Mouse (Mus musculus) CD4-positive, CD25-positive, alpha-beta regulatory T cell, adult 4 months (primary cell): ENCODE measurements around the gene Tmem183a. TPM values are rescaled to one million over a fixed set of nuclear protein-coding genes. Genes with fewer than 3 reads are reported as not detected.

Experiments used
- ATAC-seq: one replicate; pipeline ENCODE4 v1.8.0; 2017
- polyA plus RNA-seq, 2 experiments: library from polyadenylated mRNA; unstranded; fragments of 100-300 nt; shearing (Covaris generic); gene quantifications; one replicate each; pipeline ENCODE4 v1.2.1; 2017

Gene Tmem183a
- polyA plus RNA-seq, 2 experiments from 2014 or later = 20.3 to 23.8 TPM

DNA sequence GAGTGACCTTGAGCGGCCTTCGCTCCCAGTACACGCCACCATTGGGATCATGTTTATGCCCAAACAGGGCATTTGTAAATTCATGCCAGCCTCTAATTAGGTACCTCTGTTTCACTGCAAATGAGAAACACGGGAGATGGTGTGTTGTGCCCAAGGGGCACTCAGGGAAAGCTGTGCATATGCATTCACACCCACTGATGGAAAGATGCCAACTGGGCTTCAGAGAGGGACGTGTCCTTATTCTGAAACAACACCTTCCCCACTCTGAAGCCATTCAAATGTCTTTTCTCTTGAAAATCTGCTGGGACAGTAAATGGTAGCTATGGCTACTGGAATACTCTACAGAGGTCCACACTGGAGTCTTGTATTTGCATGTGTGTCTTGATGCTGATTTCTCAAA, 43.5 kb downstream of the Tmem183a start:
- ATAC-seq = no peak

DNA sequence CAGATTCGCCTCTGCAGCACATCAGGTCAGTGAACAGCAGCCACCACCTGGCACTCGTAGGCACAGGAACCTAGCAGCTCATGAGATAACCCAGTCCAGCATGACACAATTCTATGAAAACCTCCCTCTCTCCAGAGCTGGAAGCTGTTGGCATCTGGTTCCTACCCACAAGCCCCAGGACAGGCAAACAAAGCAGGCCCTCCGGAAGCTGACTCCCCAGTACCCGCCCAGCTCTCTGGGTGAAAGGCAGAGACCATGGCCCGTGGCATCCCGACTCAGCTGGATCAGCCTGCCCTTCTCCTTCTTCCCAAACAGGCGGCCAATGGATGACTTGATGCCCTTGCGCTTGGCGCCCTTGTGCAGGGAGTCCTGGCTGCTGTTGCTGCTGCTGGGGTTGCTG, 45.4 kb downstream of the Tmem183a start:
- no peak for ATAC-seq

DNA sequence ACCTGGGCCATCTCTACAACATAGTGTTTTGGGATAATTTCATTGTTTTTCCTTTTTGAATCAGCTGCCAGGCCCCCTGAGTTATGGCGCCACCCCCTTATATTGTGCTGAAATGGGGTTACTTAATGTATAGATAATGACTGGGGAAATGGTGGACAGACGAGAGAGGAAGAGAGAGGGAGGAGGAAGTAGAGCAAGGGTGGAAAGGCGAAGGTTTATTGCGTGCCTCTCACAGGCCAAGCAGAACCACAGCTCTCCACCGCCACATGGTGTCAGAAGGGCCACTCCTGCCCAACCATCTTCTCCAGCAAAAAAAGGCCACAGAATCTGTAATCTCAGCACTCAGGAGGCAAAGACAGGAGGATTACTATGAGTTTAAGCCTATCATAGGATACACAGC, 46.6 kb downstream of the Tmem183a start:
- ATAC-seq = no peak

DNA sequence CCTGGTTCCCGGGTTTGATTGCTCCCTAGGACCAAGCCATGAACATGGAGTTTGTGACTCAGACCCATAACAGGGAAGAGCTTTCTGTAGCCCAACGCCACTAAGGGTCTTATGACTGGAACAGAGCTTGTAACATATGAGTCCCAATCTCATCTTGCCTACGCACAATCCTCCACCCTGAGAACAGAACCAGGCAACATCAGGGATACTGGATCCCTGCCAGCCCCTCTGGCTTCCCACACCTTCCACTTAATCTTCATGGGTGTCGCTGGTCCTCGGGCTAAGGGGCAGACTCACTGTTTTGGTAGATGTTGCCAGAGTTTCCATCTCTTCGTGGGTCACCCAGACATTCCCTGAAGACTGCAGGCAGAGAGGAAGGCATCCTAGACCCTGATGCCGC, 50.0 kb downstream of the Tmem183a start:
- no peak for ATAC-seq

DNA sequence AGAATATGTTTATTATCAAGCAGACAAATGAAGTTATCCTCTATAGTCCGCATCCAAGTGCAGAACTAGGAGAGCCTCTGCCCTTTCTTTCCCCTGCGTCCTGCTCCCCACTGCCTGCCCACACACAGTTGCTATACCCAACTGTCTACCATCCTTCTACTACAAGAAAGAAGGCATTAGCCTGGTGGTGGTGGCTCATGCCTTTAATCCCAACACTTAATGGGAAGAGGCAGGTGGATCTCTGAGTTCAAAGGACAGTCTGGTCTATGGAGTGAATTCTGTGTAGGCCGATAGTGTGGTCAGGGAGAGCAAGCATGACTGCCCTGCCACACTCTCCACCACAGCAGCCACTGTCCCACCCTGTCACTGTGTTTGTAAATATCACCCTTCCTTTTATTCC, 51.0 kb downstream of the Tmem183a start:
- ATAC-seq = no peak

DNA sequence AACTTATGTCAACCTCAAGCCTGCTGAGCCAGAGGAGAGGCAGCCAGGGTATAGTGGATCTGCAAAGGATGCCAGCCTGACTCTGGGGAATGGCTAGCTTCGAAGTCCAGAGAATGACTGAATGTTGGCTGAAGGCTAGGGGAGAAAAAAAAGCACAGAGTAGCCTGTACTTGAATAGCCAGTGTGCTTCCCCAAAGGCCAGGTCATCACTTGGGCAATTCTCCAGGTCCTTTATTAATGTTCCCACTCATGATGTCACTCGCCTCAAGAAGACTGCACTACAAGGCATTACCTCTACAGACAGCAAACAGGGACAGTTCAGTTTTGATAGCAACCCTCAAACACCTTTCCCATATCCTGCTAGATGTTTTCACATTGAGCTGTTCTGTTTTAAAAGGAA, 51.5 kb downstream of the Tmem183a start:
- no peak for ATAC-seq

DNA sequence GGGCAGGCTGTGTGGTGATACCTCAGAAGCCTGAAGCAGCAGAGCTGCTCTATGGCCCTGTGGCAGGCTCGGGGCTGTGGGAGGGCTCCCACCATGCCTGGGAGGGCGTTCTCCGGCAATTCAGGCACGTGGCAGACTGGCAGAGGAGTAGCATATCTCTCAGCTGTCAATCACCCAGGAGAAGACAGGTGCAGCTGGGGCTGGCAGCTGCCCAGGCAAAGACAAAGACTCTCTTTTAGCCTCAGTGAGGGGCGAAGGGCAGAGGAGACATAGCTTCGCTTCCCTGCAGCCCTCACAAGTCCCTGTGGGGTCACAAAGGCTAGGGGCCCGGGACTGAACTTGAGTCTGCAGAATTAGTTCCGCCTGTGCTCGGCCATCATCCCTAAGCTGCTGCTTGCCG, 54.4 kb downstream of the Tmem183a start:
- no peak for ATAC-seq

DNA sequence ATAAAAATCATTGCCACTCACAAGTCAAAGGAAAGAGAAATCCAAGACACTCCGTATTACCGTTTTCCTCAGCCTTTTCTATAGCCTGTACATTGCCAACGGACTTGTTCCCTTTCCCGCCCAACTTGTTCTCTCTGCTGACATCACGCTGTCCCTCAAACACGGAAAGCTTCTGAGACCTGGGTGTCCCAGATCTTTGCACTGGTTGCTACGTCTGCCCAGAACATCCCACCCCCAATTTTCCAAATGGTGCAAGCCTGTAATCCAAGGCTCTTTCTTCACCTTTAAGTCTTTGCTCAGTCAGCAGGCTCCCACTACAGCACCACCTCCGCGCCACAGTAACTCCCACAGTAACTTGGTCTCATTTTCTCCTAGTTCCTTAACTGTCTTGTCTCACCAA, 56.8 kb downstream of the Tmem183a start:
- ATAC-seq = no peak

DNA sequence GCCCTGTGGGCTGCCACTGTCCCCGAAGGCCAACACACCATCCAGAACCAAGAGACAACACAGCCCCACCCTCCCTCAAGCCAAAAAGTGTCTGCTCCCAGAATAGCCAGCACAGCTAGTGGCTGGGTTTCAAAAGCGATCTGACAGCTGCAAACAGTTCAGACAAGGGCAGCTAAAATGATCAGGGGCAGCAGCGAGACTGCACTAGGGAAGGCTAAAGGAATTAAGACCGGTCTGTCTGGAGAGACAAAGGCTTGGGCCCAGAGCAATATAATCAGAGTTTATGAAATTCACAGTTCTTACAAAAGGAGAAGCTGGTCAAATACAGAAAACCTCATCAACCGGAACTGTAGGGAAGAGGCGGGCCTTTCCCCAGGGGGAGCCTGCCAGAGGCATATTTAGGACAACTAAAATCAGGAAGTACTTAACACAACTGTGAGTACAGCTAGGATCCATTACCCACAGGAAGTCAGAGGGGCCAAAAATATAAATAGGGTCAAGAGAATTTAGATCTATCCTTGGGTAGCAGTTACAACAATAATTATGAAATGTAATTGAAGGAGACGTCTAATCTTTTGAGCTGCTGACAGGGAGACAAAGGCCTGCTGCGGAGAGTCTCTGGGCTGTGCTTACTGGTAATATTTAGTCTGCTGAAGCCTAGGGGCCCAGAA, 59.1 kb downstream of the Tmem183a start:
- no peak for ATAC-seq

DNA sequence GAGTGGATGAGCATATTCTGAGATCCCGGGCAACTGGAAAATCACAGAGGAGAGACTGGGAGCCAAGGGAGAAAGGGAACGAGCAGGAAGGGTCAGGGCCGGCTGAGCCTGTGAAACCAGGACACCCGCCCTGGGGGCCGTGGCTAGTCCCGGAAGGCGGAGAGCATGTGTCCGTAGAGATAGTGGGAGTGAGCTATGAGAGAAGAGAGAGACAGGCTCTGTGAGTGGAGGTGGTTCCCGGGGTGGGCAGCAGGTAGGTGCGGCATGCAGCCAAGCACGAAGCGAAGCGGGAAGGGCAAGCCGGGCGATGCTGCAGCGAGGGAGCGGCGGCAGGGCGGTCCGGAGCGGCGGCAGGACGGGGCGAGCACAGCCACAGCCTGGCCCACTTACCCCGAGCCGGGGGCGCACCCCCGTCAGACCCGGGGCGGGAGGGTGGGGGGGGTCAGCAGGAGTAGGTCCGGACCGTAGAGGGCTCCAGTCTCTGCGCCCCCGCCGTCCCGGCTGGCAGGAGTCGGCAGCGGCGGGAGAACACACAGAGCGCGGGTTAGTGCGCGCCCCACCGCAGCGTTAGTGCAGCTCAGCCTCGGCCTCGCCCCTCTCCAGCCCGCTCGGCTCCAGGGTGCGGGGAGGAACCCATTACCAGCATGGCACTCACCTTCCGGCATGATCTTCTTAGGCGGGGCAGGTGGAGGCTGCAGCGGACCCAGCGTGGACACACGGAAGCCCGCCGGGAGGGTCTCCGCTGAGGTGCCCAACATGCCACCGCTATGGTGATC, 63.0 kb downstream of the Tmem183a start:
- ATAC-seq = no peak

DNA sequence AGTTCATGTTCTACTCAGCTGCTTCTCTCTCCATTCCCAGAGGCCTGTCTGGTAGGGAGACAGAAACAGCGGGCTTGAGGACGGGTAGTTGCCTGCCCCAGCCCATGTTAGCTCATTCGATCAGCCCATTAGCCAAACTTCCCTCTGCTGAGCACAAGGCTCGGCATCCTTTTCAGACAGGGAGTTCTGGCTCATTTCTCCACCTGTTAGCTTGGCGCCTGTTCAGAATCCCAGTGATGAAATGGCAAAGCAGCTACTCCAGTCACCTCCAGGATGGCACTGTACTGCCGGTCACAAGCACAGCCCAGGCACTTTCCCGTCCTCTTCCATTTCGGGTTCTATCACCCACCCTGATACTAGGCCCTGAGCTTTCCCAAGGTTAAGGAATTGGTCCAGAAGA, 64.5 kb downstream of the Tmem183a start:
- no peak for ATAC-seq

Other genes starting within 250 kb of the Tmem183a start
- under 1 TPM; 0.51 to 0.94 TPM for gene Chil1, start 179.8 kb downstream of the Tmem183a start, polyA plus RNA-seq
- not detected for gene Mybph, start 168.5 kb downstream of the Tmem183a start, polyA plus RNA-seq
- gene Adora1, start 126.5 kb downstream of the Tmem183a start, polyA plus RNA-seq = under 1 TPM in 1 of 2 experiments, not detected in 1; 0.26 TPM
- gene Myog, start 72.0 kb downstream of the Tmem183a start, polyA plus RNA-seq = not detected
- gene Ppfia4, start 29.1 kb downstream of the Tmem183a start, polyA plus RNA-seq = under 1 TPM in 1 of 2 experiments, not detected in 1; 0.20 TPM
- gene 4933406M09Rik, start 24.0 kb upstream of the Tmem183a start, polyA plus RNA-seq = not detected
- 10 to 100 TPM; 20.9 to 26.2 TPM for gene Cyb5r1, start 43.6 kb upstream of the Tmem183a start, polyA plus RNA-seq
- 10 to 100 TPM; 26.7 to 30.7 TPM for gene Adipor1, start 53.4 kb upstream of the Tmem183a start, polyA plus RNA-seq
- 10 to 100 TPM; 13.7 to 15.8 TPM for gene Klhl12, start 93.6 kb upstream of the Tmem183a start, polyA plus RNA-seq
- 10 to 100 TPM; 45.5 to 47.1 TPM for gene Rabif, start 132.7 kb upstream of the Tmem183a start, polyA plus RNA-seq
- gene Mgat4e, start 187.7 kb upstream of the Tmem183a start, polyA plus RNA-seq = not detected
- gene Kdm5b, start 198.2 kb upstream of the Tmem183a start, polyA plus RNA-seq = 10 to 100 TPM; 15.5 to 18.1 TPM